Mouse (Mus musculus) layer of hippocampus, postnatal 25 days (tissue): ENCODE measurements around the gene Cend1. TPM values are rescaled to one million over a fixed set of nuclear protein-coding genes. Genes with fewer than 3 reads are reported as not detected.

ENCODE experiments used
- DNase-seq, 2 experiments: peaks; one replicate each; pipeline ENCODE4 v3.0.0; 2022; ENCODE audit warnings: mixed read lengths in 2 of 2, low spot score in 1 of 2; ENCODE audit errors: extremely low spot score in 1 of 2
- total RNA-seq, 2 experiments: library from RNA; stranded (reverse); gene quantifications; 2 replicates each; pipeline ENCODE4 v1.2.3; 2021

Gene Cend1
- total RNA-seq, 2 experiments from 2014 or later, result 286 to 299 TPM

GRCm38 (mm10) chr7:141446374-141446773 is 17.1 kb upstream of the Cend1 start:
- DNase-seq, result peak in 1 of 2 experiments; percentile 1

GRCm38 (mm10) chr7:141443828-141444237 is 14.5 kb upstream of the Cend1 start, which contains the start of gene Pidd1:
Gene Pidd1 (minus strand): TSS chr7:141444025.
- peak in 1 of 2 experiments; percentile 14 for DNase-seq

DNA sequence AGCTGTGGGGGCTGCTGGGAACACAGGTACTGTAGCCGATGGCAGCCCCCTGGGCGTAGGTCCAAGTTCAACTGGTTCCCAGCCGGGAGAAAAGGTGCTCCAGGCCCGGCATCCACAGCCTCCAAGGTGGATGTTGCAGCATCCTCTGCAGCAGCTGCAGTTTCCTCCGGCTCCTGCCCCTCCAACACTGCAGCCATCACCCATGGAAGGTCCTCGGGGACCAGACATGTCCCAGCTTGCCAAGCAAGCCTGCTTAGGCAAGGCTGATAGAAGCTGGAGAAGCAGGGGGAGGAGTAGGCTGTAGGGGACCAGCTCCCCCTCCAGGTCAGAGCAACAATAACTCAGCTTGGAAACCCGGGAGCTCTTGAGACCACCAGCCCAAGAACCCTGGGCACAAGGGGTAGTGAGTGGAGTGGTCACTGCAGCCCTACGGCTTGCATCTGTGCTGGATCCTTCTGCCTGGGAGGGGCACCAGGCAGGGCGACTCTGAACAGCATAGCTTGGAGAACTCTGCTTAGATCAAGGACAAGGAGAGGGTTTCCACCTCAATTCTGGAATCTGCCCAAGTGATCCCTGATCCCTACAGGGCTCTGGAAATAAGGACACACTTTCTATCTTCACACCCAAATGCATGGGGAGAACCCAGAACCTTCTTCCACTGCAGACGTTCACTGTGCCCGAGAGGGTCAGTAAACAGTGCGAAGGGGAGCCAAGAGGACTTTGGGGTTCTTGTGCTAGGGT is 14.0 kb upstream of the Cend1 start:
- DNase-seq, result no peak

DNA sequence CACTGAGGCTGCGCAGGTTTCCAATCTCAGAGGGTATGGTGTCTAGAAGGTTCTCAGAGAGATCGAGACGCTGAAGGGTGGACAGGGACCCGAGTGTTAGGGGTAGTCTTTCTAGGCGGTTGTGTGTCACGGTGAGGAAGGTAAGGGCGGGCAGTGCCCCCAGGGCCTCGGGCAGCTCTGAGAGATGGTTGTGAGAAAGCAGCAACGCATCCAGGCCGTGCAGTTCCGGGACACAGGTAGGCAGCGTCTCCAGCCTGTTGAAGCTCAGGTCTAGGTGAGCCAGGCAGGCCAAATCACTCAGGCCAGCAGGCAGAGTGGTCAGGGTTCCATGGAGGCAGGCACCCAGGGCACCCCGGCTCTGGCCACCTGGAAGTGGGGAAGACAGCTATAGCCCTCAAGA is 12.9 kb upstream of the Cend1 start:
- DNase-seq, result peak in 1 of 2 experiments; percentile 1

- DNase-seq, result peak in 1 of 2 experiments; percentile 2
These were observed 12.2 kb upstream of the Cend1 start for GRCm38 (mm10) chr7:141441460-141441859.

DNA sequence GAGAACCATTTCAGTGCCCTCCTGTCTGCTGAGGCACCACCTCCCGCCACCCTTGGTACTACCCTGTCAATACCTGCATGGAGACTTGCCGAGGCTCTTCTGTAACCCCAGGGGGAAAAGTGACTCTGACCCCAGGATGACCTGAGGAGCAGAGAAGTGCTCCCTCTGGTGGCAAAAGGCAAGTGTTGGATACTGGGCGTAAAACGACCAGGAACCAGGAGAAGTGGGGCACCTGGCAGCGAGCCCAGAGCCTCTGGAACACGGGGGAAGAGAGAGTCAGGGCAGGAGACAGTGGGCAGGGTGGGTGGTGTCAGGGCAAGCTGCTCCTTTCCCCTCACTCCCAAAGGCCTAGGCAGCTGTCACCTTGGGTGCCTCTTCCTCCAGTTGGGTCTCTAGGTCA is 11.3 kb upstream of the Cend1 start:
- DNase-seq, result peak in 1 of 2 experiments; percentile 64

GRCm38 (mm10) chr7:141439811-141440210 is 10.5 kb upstream of the Cend1 start:
- DNase-seq, result peak in 1 of 2 experiments; percentile 2

- no peak for DNase-seq
These were observed 9.9 kb upstream of the Cend1 start for GRCm38 (mm10) chr7:141439140-141439679.

DNA sequence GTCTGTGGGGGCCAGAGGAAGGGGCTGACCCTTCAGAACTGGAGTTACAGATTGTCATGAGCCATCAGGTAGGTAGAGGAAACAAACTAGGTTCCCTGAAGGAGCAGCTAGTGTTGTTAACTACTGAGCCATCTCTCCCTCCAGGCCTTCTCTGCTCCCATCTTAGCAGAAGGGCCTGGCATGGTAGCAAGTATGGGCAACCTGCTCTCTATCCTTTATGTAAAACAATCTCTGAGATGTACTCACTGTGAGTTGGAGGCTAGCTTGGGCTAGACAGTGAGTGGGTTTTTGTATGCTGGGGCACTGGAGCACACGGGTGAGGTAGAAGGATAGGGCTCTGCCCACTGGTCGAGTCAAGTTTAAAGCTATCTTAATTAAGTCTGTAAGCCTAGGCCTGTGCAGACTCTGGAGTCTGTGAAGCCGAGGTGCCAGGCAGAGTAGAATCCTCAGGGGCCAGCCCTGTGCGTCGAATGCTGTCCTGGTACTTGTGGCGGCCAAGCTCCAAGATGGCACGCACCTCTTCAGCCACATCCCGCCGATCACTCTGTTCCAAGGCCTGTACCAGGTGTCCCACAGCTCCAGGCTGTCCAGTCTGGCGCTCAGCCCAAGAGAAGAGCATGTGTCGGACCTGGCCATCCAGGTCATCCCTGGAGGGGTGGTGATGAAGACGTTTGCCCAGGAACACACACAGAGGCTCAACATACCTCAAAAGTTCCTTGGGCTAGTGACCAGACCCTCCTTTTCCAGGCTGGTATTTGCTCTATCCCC is 9.1 kb upstream of the Cend1 start:
- DNase-seq, result peak in 1 of 2 experiments; percentile 2

DNA sequence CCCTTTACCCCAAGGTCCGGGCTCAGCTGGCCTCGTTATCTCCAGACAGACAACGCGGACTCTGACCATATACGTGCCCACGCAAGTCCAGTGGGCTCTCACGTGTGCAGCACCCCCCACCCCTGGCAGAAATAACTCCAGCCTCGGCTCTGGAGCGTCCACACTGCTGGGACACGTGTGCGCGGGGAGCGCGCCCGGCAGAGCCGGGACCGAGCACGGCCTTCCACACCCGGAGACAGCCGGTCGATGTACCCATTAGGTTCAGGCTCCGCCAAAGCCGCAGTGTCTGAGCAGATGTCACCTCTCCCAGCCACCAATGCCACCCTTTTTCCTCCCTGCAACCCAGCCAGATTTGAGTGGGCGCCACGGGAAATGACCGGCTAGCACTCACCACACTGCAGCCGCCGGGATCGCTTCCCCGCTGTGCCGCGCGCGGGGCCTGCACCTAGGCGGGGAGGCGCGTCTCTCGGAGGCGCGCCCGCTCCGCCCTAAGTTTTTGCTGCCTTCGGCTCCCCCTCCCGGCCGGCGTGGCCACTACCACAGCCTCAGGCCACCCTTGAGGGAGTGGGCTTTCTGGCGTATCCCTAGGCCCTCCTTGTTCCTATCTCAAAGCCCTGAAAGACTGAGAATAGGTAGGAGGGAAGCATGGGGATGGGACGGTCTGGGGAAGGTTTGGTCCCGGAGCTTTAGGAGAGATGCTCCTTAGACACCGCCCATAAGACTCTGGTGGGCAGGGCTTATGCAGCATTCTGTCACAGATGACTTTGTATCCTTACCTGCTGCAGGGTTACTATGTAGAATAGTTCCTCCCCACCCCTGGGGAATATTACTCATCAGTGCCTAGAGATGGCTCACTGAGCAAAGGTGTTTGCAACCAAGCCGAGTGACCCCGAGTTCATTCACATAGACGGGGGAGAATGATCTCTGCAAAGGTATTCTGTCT is 8.2 kb upstream of the Cend1 start, which contains the start of gene Slc25a22:
Slc25a22 (minus strand) TSS at position 715 of the 943 bp plus-strand sequence.
- DNase-seq, result peak; percentile 72 to 87

DNA sequence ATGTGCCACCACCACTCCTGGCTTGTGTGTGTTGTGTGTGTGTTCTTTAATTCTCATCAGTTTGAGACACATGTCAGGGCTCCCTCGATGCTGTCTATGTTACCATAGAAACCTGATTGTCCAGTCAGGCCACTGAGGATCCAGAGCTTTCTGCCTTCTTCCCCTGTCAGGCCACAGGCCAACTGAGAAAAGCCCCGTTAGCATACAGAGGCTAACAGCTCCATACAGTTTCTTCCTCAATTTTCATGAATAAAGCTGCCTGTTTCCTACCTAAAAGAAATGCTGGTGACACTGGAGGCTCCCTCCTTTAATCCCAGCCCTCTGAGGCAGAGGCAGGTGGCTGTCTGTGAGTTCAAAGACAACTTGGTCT is 7.2 kb upstream of the Cend1 start:
- no peak for DNase-seq

DNA sequence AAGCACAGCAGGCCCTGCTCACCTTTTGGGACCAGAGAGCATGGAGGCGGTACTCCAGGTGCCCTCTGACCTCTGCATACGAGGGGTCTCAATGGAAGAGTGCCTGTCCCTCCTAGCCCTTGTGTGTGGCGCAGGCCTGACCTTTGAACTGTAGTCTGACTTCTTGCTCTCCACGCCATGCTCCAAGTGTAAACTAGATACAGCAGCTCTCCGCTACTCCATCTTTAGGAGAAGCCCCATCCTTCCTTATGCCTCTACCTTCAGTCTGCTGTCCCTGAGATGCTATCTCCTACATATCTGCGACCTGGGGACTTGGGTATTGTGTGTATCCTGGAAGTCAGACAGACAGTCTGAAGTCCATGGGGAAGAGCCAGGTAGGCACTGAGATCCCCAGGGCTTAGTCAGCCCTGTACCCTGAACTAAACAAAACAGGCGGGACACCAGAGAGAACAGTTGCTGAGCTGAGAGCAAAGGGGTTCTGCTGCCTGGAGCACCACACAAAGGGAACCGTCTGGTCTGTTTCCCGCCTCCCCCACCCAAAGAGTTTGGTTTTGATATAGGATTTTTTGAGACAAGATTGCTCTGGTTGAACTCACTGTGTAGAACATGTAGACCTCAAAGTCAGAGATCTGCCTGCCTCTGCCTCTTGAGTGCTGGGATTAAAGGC is 6.7 kb upstream of the Cend1 start:
- peak in 1 of 2 experiments; percentile 2 for DNase-seq

DNA sequence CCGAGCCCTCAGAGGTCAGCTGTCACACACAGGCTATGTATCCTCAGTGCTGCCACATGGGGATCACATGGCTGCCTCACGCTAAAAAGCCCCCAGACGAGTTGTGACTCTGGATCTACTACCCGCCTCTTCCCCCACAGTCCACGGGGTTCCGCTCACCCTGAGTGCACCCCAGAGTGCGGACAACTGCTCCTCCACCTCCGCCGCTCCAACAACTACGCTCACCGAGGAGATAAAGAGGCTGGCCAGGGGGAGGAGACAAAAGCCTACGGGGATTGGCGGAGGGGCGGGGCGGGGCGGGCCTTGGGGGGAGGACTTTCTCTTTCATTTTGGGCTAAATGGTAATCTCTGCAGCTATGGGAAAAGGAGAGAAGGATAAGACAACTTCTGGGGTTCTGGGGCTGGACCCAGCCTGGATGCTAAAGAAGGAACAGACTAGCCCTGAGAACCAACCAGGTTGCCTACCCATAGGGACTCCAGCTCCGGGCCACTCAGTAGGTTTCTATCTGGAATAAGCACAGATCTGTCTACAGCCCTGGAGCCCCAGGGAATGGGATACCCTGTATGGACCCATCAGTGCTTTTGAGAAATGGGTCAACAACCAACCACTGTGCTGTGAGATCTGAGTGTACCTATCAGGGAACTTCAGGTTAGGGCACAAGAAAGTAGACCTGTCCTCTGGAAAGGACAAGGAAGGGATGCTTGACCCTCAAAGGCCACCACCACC is 6.0 kb upstream of the Cend1 start:
- peak in 1 of 2 experiments; percentile 56 for DNase-seq

- peak in 1 of 2 experiments; percentile 44 for DNase-seq
These were observed 5.2 kb upstream of the Cend1 start for GRCm38 (mm10) chr7:141434464-141434863.

GRCm38 (mm10) chr7:141433517-141434400 is 4.5 kb upstream of the Cend1 start:
- DNase-seq, result peak in 1 of 2 experiments; percentile 20

DNA sequence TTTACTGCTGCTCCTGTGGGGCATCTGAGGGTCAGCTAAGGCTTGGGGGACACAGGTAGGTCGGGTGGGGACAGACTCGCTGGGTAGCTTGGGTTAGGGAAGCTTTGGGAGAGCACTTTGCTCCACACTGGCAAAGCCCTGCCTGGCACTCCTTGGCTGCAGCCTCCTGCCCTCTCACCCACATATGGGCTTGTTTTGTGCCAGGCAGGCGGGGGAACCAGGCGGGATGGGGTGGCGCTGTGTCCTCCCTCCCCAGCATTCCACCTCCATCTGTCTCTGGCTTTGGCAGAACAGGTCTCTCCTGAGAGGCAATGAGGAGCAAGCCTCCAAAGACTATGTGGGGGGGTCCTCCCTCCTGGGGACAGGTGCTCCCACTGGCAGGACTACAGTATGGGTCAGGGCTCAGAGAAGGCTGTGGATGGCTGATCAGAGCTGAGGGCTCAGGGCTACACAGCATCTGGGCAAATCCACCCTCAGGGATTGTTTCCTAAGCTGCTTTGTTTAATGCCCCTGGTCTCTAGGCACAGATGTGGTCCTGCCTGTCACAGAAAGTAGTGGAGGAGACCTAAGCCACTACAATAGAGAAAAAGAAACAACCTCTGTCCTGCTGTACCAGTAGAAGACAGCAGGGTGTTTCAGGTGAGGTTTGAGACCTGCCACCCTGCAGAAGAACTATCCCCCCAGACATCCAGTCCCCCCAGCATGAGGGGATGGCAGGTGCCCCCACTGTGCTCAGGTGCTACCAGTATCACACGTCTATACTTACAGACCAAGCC is 3.6 kb upstream of the Cend1 start:
- peak in 1 of 2 experiments; percentile 20 for DNase-seq

DNA sequence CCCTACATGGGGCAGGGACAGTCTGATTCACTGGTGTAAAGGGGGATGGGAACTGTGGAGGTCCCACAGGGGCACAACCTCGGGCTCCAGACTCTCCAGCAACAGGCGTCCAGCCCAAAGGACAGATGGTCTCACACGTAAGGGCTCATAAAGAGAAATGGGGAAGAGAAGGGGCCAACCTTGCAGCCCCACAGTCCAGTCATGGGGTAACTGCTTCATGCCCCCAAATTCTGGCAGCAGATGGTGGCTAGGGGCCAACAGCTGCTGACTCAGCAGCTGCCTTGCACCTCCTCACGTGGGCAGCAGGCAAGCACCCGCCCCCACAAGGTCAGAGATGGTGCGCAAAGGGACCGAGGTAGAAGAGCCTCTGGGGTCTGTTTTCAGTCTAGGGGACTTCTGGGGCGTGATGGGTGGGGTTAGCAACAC is 2.9 kb upstream of the Cend1 start:
- DNase-seq, result peak in 1 of 2 experiments; percentile 4
